Mouse (Mus musculus): ENCODE measurements at regions not wholly inside any gene's neighbourhood (a gene's known extent, or its start where the extent isn't known, plus 50 kb on each side); places are given as distances from the start of the nearest gene placed in this dataset.

DNA sequence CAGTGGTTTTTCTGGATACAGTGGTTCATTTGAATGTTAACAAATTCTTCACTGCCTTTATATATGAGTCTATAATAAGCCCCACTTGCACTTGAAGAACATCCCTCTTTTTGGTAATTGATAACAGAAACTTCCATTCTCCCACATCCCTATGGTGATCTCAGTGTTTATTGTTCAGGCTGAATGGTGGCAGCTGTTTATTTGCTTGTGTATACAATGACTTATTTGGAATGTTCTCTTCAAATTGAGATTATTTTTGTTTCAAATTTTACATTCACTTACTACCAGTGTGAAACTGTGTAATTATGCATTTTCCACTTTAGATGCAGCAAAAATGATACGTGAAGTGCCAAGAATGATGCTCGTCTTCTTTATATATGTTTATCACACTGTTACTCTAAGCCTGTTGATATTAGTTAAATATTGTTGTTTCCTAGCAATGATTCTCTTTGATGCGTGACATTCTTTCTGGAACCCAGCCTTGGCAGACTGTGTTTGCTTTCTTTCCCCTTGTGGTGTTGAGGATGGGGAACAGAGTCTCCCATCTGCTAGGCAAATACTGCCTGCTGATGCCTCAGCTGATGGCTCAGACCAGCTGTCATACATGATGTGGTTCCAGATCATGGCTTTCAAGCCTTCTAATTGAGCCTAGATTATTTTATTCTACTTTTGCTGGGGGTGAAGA, 389.1 kb downstream of the Cd109 start:
- no peaks in the 10 kb centered on the region for H3K9me3 ChIP-seq
- no peak for ATAC-seq (ENCODE audit: insufficient number of reproducible peaks, insufficient read depth, low FRiP score, low TSS enrichment, low read depth)

DNA sequence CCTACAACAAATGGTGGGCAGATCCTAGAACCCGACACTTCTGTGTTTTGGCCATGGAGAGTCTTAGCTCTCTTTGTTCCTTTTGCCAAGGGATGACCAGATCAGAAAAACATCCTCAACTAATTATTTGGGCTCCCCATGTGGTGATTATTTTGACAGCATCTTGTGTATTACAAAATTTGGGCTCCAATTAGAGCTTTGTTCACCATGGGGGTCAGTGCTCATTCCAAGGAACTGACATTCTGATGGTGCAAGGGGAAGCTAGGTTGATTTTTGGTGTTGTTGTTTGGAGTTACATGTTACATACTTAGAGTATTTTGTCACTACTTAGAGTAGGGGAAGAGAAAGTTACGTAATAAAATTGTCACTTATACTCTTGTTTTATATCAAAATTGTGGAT, 406.9 kb downstream of the Cd109 start:
- Histone ChIP-seq H3K27me3 (no peaks in the 10 kb centered on the region), H3K9ac (no peak overlapping the region), H3K36me3 (no peaks in the 10 kb centered on the region), H3K9me3 (no peaks in the 10 kb centered on the region), H3K4me1 (no peaks in the 10 kb centered on the region), H3K4me2 (no peak overlapping the region), H3K27ac (no peak overlapping the region), H3K4me3 (no peak overlapping the region)
- no peak for ATAC-seq (ENCODE audit: insufficient number of reproducible peaks, insufficient read depth, low FRiP score, low TSS enrichment, low read depth)
- WGBS, result 88% methylated on average over 2 of the region's 2 CpGs

More for the DNA sequence above, 389.1 kb downstream of the Cd109 start:
- WGBS, result 75% methylated on average over 3 of the region's 3 CpGs
- Histone ChIP-seq H3K27me3 (no peaks in the 10 kb centered on the region), H3K9ac (no peak overlapping the region), H3K36me3 (no peaks in the 10 kb centered on the region), H3K4me2 (no peak overlapping the region), H3K4me1 (no peaks in the 10 kb centered on the region), H3K27ac (no peak overlapping the region; the same call in 1 of the 2 replicates), H3K4me3 (no peak overlapping the region)

DNA sequence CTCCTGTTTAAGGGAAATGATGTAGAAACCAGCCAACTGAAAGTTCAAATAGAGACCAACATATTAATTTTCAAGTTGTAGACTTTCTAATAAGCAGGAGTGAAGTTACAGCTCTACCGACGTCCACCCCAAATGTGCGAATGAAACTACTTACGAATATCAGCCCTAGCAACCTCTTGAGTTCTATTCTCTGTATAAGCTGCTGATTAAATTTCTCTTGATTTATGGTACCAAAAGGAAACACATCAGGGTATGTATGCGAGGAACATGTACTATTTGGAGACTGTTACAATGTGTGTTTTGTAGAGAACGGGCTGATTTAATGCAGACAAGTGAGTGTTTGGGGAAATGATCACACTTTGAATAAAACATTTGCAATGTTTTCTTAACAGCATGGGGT, 412.9 kb downstream of the Cd109 start:
- Histone ChIP-seq H3K36me3 (no peaks in the 10 kb centered on the region), H3K27ac (no peak overlapping the region), H3K27me3 (no peaks in the 10 kb centered on the region), H3K9me3 (no peaks in the 10 kb centered on the region), H3K4me2 (no peak overlapping the region), H3K4me1 (no peaks in the 10 kb centered on the region), H3K9ac (no peak overlapping the region), H3K4me3 (no peak overlapping the region)
- WGBS, result 75% methylated on average over 6 of the region's 6 CpGs
- ATAC-seq (ENCODE audit: insufficient number of reproducible peaks, insufficient read depth, low FRiP score, low TSS enrichment, low read depth), result no peak

DNA sequence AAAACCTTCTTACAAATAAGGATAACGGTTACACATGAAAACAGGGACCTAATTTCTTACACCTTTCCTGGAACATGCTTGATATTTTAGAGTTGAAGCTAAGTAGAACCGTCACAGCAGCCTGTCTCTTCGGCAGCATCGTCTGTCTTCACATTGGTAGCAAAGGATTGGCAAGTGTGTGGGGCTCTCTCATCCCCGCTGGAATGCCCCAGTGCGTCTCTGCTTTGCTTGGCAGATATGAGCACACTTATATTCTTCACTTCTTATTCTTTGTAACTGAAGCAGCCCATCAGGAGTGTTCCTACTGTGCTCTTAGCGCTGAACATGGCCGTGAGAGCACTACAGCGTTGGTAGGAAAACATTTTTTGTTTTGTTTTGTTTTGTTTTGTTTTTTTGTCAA, 414.1 kb downstream of the Cd109 start:
- no peak for ATAC-seq (ENCODE audit: insufficient number of reproducible peaks, insufficient read depth, low FRiP score, low TSS enrichment, low read depth)
- Histone ChIP-seq H3K36me3 (no peaks in the 10 kb centered on the region), H3K27me3 (no peaks in the 10 kb centered on the region), H3K27ac (no peak overlapping the region), H3K4me1 (no peaks in the 10 kb centered on the region), H3K9ac (no peak overlapping the region), H3K4me2 (no peak overlapping the region), H3K4me3 (no peak overlapping the region), H3K9me3 (no peaks in the 10 kb centered on the region)
- WGBS, result 75% methylated on average over 9 of the region's 9 CpGs

DNA sequence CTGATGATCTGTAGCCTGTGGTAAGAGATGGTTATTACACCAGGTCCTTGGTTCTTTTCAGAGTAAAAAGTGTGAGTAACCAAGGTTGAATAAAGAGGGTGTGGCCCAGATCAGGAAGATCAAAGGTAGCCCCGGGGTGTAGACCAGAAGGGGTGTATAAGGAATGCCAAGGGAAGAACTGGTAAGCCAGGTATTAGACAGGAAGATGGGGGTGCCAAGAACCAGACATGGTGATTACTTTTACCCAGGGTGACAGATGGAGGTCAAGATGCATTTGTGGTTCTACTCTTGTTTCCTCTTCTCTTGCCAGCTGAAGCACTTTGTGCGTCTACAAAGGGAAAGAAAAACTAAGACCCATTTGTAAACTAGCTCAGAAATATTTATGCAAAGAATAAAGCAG, 420.3 kb downstream of the Cd109 start:
- ATAC-seq (ENCODE audit: insufficient number of reproducible peaks, insufficient read depth, low FRiP score, low TSS enrichment, low read depth), result no peak

DNA sequence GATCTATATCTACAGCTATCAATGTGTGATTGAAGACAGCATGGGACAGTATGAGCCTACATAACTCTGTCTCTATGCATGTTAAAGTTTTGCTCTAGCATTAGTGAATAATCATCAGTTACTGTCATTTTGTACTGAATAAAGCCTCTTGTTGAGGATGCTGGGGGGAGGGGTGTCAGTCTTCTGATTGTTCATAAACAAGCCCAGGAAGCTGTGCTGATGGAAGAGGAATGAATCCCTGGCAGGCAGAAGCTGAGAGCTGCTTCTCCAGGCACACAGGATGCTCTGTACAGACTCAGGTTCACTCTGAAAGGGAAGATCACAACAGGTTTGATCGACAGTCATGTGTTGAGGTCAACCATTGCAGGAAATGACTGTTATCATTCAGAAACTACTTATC, 421.7 kb downstream of the Cd109 start:
- no peaks in the 10 kb centered on the region for H3K27me3 ChIP-seq
- WGBS, result 45% methylated on average over 1 of the region's 1 CpGs
- ATAC-seq (ENCODE audit: insufficient number of reproducible peaks, insufficient read depth, low FRiP score, low TSS enrichment, low read depth), result no peak
- no peaks in the 10 kb centered on the region for H3K36me3 ChIP-seq
- no peak overlapping the region for H3K27ac ChIP-seq
- no peaks in the 10 kb centered on the region for H3K4me1 ChIP-seq
- H3K9ac ChIP-seq, result no peak overlapping the region
- H3K4me2 ChIP-seq, result no peak overlapping the region
- no peak overlapping the region for H3K4me3 ChIP-seq
- H3K9me3 ChIP-seq, result no peaks in the 10 kb centered on the region

More for the DNA sequence above, 420.3 kb downstream of the Cd109 start:
- 66% methylated on average over 2 of the region's 2 CpGs for WGBS
- H3K4me3 ChIP-seq, result no peak overlapping the region
- H3K9ac ChIP-seq, result no peak overlapping the region
- H3K9me3 ChIP-seq, result no peaks in the 10 kb centered on the region
- H3K27me3 ChIP-seq, result no peaks in the 10 kb centered on the region
- H3K4me1 ChIP-seq, result no peaks in the 10 kb centered on the region
- H3K4me2 ChIP-seq, result no peak overlapping the region
- no peak overlapping the region for H3K27ac ChIP-seq
- H3K36me3 ChIP-seq, result no peaks in the 10 kb centered on the region

DNA sequence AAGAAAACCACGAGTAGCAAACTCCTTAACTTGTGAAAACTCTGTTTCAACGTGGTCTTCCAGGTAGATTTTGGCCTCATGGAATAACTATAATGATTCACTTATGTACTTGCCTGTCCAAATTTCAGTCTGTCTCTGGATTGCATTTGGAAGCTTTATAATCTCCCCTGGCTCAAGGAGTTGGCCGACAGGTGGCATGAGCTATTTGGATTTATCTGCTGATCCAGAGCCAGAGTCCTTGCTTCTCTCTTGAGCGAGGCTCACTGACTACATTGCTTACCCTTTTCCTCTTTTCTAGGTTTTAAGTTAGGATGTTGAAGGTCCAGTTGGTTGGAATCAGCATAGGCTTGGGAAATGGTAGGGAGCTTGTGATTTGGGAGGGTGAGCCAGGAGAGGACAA, 423.6 kb downstream of the Cd109 start:
- ATAC-seq (ENCODE audit: insufficient number of reproducible peaks, insufficient read depth, low FRiP score, low TSS enrichment, low read depth), result no peak
- Histone ChIP-seq H3K4me1 (no peaks in the 10 kb centered on the region), H3K27ac (no peak overlapping the region), H3K9me3 (no peaks in the 10 kb centered on the region), H3K9ac (no peak overlapping the region), H3K4me2 (no peak overlapping the region), H3K27me3 (no peaks in the 10 kb centered on the region), H3K36me3 (no peaks in the 10 kb centered on the region), H3K4me3 (no peak overlapping the region)
- WGBS, result 83% methylated on average over 4 of the region's 4 CpGs

DNA sequence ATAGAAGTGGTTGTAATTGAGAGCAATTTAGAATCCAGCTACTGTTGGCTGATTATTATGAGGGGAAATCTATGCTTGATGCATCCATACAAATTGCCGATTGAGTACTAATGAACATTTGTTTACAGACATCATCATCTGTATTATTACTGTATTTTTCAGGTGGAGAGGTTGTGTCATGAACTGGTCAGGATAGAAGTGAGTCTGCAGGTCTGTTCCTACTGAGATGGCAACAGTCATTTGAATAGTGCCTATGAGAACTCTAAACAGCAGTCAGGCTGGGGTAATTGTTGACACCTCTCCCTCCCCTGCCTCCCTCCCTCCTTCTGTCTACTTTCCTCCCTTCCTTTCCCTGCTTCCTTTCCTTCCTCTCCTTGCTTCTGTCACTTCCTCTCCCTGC, 429.0 kb downstream of the Cd109 start:
- Histone ChIP-seq H3K4me1 (no peaks in the 10 kb centered on the region), H3K36me3 (no peaks in the 10 kb centered on the region), H3K9ac (no peak overlapping the region), H3K4me2 (no peak overlapping the region), H3K9me3 (no peaks in the 10 kb centered on the region), H3K27me3 (no peaks in the 10 kb centered on the region), H3K27ac (no peak overlapping the region), H3K4me3 (no peak overlapping the region)
- ATAC-seq (ENCODE audit: insufficient number of reproducible peaks, insufficient read depth, low FRiP score, low TSS enrichment, low read depth), result no peak
- WGBS, result 94% methylated on average over 1 of the region's 1 CpGs

DNA sequence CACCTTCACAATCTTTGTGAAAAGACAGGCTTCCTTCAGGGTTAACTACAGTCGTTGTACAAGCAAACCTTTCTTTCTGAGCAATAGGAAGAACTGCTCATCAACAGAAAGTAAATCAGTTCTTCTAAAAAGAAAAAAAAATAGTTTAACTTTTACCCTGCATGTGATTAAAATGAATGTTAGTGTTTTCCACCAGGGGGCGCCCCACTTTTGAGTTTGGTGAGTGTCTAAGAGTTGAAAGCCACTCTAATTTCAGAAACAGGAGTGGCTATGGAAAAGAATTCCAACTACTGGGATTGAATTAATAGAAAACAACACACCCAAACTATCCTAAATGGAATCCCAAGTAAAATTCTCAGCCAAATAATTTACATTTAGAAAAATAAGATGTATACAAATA, 430.0 kb downstream of the Cd109 start:
- Histone ChIP-seq H3K27ac (no peak overlapping the region), H3K9me3 (no peaks in the 10 kb centered on the region), H3K4me2 (no peak overlapping the region), H3K4me3 (no peak overlapping the region), H3K27me3 (no peaks in the 10 kb centered on the region), H3K36me3 (no peaks in the 10 kb centered on the region), H3K9ac (no peak overlapping the region), H3K4me1 (no peaks in the 10 kb centered on the region)
- WGBS, result 12% methylated on average over 2 of the region's 2 CpGs
- no peak for ATAC-seq (ENCODE audit: insufficient number of reproducible peaks, insufficient read depth, low FRiP score, low TSS enrichment, low read depth)

DNA sequence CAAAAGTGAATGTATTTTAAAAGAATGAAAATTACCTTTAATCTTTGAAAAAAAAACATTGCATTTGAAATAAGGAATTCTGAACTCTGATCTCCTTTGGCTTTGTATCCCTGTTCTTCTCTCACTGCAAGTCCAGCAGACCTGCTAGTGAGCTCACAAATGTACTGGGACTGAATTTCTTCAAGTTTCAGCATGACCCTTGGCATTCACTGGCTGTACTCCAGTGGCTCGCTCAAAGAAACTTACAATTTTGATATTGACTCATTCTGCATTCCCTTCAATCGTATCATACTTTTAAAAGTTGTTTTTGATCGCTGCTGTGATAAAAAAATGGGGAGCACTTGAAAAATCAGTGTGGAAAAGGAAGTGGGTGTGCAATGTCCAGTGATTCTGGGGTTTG, 456.6 kb downstream of the Cd109 start:
- no peak for ATAC-seq (ENCODE audit: insufficient number of reproducible peaks, insufficient read depth, low FRiP score, low TSS enrichment, low read depth)
- WGBS, result 67% methylated on average over 3 of the region's 3 CpGs
- H3K9me3 ChIP-seq, result no peaks in the 10 kb centered on the region

DNA sequence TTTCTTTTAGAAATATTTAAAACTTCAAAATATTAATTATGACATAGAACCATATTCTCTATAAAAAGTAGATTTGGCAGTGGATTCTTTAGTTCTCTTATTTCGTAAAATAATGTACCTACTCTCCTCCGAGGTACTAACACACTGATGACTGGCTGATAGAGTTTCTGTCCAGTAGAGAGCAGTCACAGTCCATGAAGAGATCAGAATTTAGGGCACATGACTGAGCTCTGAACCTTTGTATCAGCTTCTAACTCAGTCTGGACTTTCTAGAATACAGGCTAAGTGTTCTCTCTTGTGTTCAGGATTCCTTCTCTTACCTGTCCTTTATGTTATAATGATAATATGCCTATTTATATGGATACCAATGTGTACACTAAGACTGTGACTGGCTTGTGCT, 494.3 kb downstream of the Cd109 start:
- Histone ChIP-seq H3K27me3 (no peaks in the 10 kb centered on the region), H3K9me3 (no peaks in the 10 kb centered on the region), H3K4me1 (no peaks in the 10 kb centered on the region)

More for the DNA sequence above, 456.6 kb downstream of the Cd109 start:
- Histone ChIP-seq H3K4me3 (no peak overlapping the region), H3K27ac (no peak overlapping the region), H3K4me2 (no peak overlapping the region), H3K4me1 (no peaks in the 10 kb centered on the region), H3K36me3 (no peaks in the 10 kb centered on the region), H3K9ac (no peak overlapping the region), H3K27me3 (no peaks in the 10 kb centered on the region)

DNA sequence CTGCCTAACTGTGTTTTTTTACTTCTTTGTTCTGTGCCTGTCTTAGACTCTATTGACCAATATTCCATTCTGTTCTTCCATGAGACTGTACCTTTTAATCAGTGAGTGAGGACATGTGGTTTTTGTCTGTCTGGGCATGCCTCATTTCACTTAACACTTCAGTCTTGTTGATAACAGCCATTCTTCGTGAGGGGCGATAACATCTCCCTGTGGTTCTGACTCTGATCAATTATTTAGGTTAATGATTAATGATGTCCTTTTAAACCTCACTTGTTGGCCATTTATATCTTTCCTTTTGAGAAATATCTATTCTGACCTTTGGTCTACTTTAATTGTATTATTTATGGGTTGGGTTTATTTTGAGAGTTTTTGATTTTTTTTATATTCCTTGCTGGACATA, 496.0 kb downstream of the Cd109 start:
- Histone ChIP-seq H3K27ac (no peak overlapping the region), H3K9me3 (no peaks in the 10 kb centered on the region), H3K9ac (no peak overlapping the region), H3K36me3 (no peaks in the 10 kb centered on the region), H3K27me3 (no peaks in the 10 kb centered on the region), H3K4me1 (no peaks in the 10 kb centered on the region), H3K4me3 (no peak overlapping the region), H3K4me2 (no peak overlapping the region)
- 66% methylated on average over 2 of the region's 2 CpGs for WGBS
- ATAC-seq (ENCODE audit: insufficient number of reproducible peaks, insufficient read depth, low FRiP score, low TSS enrichment, low read depth), result no peak

More for the DNA sequence above, 494.3 kb downstream of the Cd109 start:
- no peaks in the 10 kb centered on the region for H3K36me3 ChIP-seq
- ATAC-seq (ENCODE audit: insufficient number of reproducible peaks, insufficient read depth, low FRiP score, low TSS enrichment, low read depth), result no peak
- H3K27ac ChIP-seq, result no peak overlapping the region
- 59% methylated on average over 2 of the region's 2 CpGs for WGBS
- H3K4me3 ChIP-seq, result no peak overlapping the region
- H3K4me2 ChIP-seq, result no peak overlapping the region
- H3K9ac ChIP-seq, result no peak overlapping the region

Data from embryonic facial prominence, embryonic 13.5 days (tissue).